Mouse (Mus musculus) cerebellum, postnatal 14 days (tissue): ENCODE data around the gene Dera.

Source experiments
- DNase-seq, 2 experiments: peaks; one replicate each; pipeline ENCODE4 v3.0.0; 2021; ENCODE audit warnings: mixed read lengths in 2 of 2

Dera gene

GRCm38 (mm10) chr6:137897671-137898070 lies 143.3 kb downstream of the Dera start:
- no peak for DNase-seq

- no peak for DNase-seq
Measured at GRCm38 (mm10) chr6:137901255-137901654, 146.9 kb downstream of the Dera start.
